Mouse (Mus musculus) hematopoietic stem cell, adult 5-6 weeks (primary cell): Measurements from ENCODE around the gene Vwa3b. TPM values are rescaled to one million over a fixed set of nuclear protein-coding genes. Genes with fewer than 3 reads are reported as not detected.

Source experiments
- ATAC-seq, 2 experiments: fragments of 125-278 bp in 1 of 2; replicated peaks in 1 of 2; 2 replicates each; pipeline ENCODE4 v1.8.0; 2016 to 2017; ENCODE audit warnings: inconsistent platforms in 2 of 2, mild to moderate bottlenecking in 2 of 2, moderate number of reproducible peaks in 2 of 2, low read depth in 1 of 2, moderate TSS enrichment in 1 of 2; ENCODE audit not compliant: low FRiP score in 2 of 2, poor library complexity in 2 of 2, severe bottlenecking in 2 of 2, insufficient read depth in 1 of 2, low TSS enrichment in 1 of 2
- total RNA-seq: library from RNA; stranded (forward); fragments of 172-1452, 232-1000 nt; gene quantifications from 2 replicates; pipeline ENCODE4 v1.2.3, GENCODE M21; 2017

Gene Vwa3b
- total RNA-seq, 1 experiment from 2014 or later = not detected

DNA sequence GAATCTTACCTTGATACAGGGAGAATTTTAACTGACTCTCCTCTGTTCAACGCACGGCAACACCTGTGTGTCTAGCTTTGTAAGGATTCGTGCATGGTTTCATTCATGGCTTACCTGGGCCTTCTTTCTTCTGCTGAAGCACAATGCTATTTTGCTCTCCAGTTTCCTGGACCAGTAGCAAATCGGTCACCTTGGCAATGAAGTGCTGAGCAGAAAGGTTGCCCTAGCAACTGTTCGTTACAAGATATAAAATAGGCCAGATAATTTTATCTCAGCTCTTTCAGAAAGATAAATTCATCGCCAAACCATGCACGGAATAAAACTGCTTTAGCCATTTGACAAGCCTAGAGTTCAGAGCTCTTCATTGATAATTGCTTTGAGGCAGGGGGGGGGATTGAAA, 123.5 kb downstream of the Vwa3b start:
- no peak for ATAC-seq

DNA sequence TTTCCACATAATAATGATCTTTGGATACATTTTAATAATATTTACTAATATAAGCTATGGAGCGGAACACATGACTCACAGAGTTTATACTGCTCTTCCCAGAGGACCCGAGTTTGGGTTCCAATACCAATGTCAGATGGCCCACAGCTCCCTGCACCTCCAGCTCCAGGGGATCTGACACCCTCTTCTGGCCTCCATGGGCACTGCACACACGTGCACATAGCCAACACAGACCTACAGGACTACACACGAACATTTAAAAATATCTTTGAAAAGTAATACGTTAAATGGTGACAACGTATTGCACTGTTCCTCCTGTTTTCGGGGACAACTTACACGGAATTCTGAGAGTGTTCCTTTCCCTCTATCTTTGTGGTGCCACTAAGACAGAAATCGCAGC, 125.5 kb downstream of the Vwa3b start:
- no peak for ATAC-seq

DNA sequence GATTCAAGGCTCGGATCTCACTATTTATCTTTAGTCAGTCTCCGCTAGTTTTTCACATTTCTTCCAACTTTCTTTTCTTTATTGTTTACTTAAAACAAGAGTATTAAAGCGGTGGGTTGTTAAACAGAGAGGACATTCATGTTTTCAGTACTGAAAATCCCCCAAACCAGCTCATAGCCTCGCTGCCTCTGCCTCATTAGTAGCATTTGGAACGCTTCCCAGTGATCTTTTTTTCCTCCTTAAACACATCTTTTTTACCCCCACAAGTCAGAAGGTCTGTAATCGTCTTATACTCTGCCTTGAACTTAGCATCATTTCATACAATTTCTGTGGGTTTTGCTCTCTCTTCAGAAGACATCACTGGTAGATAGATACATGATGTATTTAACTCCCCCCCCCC, 139.7 kb downstream of the Vwa3b start:
- ATAC-seq = no peak

DNA sequence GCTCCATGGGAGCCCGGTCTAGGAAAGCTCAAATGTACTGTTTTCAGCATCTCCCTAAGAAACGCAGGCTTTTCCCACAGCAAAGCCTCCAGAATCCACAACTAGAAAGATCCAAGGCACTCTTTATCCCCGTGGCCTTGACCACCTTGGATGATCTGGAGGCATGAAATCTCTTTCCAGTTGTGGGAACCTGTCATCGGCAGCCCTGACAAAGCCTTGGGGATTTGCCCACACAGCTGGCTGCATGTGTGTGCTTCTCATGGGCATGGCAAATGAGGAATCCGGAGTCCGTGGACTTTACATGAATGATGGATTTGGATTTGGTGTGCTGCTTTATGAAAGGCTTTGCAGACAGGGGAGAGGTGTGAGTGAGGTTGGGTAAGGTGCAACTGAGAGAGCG, 141.5 kb downstream of the Vwa3b start:
- no peak for ATAC-seq

DNA sequence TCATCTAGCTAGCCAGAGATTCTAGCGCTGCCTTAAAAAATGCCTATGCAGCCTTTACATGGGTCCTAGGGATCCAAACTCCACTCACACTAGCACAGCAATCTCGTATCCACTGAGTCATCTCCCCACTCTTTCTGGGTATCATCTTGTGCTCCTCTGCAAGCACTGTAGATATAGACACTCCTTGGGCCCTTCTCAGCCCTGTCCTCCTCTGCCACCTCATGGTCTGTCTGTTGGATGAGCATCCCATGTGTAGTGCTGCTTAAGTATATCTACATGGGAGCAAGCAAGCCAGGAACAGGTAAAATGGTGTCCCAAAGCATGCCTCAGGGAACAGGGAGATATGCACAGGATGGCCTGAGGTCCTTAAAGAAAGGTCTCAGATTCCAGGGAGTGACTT, 151.5 kb downstream of the Vwa3b start:
- no peak for ATAC-seq

DNA sequence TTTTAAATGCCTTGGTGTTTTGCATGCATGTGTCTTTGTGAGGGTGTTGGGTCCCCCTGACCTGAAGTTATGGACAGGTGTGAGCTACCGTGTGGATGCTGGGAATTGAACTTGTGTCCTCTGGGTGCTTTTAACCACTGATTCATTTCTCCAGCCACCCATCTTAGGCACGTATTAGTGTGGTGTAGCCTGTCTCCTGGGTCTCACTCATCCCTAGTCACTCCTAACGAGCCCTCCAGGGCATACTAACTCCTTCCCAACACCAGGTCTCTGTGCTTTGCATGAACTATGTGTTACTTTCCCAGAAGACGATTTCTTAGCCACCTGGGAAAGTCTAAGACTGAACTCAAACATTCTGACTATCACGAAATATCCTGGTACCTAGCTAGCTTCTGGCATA, 153.5 kb downstream of the Vwa3b start:
- no peak for ATAC-seq

DNA sequence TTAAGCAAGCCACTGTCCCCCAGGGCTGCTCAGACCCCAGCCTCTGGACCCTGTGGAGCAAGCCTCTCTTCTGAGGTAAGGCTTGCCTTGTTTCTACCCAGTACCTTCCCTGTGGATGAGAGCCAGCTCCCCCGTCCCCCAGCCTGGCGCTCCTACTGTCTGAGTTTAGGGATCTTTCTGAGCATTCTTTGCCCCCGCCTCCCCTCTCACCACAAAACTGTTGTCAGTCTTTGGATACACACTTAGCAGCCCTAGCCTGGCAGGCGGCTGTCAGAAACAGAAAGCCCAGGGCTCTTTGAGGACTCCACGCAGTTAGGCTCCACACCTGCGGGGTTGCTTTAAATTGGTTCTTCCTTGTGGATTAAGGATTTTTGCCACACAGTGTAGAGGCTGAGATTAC, 160.7 kb downstream of the Vwa3b start:
- ATAC-seq = no peak

DNA sequence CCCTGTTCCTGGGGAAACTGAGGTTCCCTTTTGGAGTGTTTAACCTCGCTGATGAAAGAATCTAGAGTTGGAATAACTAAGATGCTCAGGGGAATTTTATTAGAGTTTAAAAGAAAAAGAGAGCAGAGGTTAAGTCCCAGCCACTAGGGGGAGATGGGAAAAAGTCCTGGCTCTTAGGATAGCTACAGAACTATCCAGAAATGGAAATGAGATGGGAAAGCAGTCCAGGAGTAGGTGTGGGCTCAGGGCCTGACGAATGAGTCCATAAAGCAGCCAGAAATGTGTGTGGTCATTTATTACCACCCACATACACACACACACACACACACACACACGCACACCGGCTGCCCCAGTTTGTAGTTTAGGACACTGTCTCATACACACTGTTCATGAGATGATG, 168.2 kb downstream of the Vwa3b start:
- ATAC-seq = no peak

DNA sequence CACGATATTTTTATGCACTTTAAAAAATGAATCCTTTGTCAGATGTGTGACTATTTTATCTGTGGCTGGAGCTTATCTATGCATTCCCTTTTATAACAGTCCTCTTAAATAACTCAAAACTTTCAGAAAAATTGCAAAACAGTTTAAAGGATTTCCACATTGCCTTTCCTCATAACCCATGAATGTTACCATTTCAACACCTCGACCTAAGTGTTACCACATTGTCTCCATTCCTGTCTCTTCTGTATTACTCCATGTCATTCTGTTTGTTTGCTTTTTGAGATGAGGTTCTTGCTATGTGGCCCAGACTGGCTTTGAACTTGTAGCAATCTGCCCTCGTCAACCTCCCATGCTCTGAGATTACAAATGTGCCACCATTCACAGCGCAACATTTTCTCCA, 175.0 kb downstream of the Vwa3b start:
- peak in 1 of 2 experiments; percentile 42; a peak in 1 of 4 replicates for ATAC-seq

DNA sequence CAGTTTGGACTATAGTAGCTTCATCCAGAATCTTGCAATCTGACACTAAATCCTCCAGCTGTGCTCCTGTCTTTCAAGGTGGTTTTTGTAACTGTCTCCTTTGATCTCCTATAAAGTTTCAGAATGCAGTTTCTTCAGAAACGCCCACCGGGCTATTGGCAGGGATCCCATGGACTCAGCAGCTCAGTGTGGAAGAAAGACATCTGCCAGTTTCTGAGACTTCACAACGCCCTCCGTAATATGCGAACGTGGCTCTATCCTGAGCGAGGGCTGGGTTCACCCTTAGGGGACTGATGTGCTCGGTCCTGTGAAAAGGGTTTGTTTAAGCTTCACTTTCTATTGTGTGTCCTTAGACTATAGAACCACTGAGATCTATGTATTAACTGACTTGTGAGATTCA, 181.3 kb downstream of the Vwa3b start:
- no peak for ATAC-seq

DNA sequence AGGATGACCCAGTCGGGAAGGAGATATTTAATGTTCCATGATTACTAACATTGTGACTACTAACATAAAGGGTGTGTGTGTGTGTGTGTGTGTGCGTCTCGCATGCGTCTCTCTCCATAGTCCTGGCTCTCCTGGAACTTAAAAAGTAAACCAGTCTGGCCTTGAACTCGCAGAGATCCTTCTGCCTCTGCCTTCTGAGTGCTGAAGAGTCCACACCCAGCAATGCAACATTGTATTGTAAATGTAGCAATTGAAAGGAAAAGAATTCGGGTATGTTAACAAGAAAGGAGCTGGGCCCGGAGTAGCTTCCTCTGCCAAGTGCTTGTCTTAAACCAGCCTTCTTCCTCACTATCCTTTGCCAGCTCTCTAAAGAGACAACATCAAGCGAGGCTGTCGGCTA, 186.0 kb downstream of the Vwa3b start:
- no peak for ATAC-seq

DNA sequence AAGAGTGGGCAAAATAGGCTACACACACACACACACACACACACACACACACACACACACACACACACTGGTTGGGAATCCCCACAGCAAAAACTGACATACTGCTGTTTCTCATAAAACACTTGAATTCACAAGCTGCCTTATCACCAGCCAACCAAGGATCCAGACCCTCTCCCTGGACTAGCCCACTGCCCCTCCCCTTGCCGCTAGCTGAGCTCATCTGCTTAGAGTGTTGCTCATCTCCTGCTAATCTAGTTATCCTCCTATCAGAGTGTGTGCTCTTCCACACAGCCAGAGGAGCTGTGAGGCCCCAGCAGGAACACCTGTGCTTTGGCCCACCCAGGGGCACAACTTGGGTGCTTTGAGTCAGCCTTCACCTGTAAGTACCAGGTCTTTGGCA, 187.7 kb downstream of the Vwa3b start, which contains the start of gene Cnga3:
Gene Cnga3 (plus strand): TSS at position 291 of the 400 bp plus-strand sequence.
- ATAC-seq = no peak

DNA sequence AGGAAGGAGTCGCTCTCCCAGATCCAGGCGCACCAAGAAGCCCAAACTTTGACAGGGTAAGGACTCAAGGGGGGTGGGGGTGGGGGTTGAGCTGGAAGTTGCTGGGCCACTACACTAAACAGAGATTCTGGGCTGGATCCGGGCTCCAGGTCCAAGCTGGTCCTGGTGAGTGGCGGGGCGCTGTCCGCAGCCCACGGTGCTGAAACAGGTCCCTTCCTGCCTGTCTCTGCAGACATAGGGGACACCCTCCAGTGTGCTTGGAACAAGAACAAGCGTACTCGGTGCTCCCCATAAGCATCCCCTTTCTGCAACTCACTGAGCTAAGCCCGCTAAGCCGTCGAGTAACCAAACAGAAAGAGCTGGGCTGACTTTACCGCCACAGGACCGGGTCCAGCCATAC, 192.0 kb downstream of the Vwa3b start:
- peak; percentile 59 to 69; a peak in 3 of 4 replicates for ATAC-seq

DNA sequence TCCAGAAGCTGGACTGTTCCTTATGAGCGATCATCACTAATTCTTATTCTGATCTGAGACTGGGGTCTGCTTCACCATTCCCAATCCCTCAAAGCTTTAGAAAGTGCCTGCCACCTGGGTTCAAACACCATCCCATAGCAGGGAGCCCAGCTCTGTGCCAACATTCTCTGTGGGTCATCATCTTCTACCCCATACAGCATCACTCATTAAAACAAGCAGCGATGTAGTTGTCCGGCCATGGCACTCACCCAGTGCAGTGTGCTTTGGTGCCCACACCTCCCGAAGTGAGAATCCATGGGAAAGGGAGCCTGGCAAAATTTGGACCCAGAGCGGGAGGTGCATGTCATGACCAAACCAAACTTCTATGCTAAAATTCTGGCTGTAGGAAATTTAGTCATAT, 193.2 kb downstream of the Vwa3b start:
- no peak for ATAC-seq

DNA sequence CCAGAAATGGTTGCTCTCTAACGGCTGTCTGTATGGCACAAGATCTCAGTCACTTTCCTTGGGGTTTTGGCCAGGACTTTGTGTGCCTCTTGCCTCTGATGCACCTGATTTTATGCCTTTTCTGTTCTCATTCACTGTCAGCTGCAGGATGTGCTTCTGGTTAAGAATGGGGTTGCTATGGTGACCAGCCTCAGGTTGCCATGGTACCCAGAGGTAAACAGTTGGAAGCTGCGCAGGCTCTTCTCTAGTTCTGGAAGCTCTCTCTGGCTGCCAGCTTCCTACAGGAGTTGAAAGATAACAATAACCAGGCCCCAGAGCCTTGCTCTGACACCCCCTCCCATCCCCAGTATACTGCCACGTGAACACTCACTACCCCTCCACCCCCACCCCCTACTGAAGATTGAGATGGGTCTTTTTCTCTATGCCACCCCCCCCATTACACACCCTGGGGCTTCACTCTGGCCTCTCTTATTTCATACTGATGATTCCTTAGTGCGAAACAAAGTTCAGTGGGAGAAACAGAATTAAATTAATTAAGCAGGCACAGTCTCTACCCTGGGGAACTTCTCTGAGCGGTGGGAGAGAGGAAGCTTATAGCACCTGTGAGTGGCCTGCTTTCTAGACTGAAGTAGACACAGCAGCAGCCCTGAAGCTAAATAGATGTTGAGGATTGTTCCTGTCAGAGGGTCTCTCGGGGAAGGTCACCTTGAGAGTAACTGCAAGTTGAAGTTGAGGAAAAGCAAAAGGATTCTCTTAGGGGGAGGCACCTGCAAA, 193.9 kb downstream of the Vwa3b start:
- ATAC-seq = no peak

DNA sequence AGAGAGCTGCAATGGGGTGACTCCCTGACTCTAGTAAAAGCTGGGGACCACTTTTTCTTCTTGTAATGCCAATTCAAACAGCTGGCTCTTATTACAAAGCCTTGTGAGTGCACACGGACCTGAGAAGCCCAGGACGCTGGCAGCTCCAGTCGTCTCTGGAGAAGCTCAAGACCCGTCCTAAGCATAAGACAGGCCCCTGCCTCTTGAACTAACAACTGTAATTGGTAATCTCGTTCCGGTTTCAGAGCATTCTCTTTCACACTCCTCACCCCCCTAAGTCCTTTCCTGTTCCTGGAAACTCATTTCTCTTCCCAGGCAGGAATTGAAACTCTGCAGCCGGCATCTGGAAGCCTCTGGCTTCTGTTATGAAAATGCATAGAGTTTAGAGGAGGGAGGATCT, 195.6 kb downstream of the Vwa3b start:
- no peak for ATAC-seq

DNA sequence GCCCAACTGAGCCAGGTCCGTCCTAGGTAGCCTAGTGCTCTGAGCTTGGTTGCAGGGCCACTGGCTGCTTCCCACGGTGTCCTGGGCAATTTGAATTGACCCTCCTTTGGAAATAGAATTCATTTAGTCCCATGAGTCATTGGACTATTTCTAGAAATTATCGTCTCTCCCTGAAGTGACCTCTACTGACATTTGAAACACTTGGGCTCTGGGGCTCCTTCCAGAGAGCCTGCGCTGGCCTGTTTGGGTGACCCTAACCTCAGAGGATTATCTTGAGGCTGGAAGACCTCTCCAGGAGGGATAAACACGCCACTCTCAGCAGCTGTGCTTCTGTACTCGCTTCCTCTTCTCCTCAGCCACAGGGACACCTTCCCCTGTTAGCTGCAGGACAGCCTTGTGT, 204.0 kb downstream of the Vwa3b start:
- no peak for ATAC-seq

DNA sequence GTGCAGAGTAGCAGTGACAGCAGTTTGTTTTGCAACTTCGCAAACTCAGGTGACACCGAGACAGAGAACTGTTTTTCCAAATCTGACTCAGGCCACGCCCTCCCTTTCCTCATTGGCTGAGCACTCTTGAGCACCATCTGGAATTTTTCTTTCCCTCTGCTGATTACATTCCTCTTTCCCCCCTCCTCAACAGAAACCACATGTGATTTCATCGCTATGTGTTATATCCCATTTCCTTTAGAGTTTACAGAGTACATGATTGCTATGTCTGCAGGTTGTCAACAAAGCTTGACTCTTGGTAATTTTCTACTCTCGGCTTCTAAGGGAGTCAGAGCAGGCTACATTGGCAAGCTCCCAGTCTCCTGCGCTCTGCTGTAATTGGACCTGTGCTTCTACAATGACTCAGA, 204.9 kb downstream of the Vwa3b start:
- ATAC-seq = no peak
